Mouse (Mus musculus) cerebellum, postnatal 10 days (tissue): ENCODE results near the gene 1500009C09Rik.
"Not testable (repeated sequence)": the region's sequence is repeated elsewhere in the genome, so short reads cannot be mapped to it uniquely, and the experiment has no call there.

Source experiments
- DNase-seq, 2 experiments: peaks; one replicate each; pipeline ENCODE4 v3.0.0; 2021; ENCODE audit warnings: mixed read lengths in 2 of 2

1500009C09Rik gene

DNA sequence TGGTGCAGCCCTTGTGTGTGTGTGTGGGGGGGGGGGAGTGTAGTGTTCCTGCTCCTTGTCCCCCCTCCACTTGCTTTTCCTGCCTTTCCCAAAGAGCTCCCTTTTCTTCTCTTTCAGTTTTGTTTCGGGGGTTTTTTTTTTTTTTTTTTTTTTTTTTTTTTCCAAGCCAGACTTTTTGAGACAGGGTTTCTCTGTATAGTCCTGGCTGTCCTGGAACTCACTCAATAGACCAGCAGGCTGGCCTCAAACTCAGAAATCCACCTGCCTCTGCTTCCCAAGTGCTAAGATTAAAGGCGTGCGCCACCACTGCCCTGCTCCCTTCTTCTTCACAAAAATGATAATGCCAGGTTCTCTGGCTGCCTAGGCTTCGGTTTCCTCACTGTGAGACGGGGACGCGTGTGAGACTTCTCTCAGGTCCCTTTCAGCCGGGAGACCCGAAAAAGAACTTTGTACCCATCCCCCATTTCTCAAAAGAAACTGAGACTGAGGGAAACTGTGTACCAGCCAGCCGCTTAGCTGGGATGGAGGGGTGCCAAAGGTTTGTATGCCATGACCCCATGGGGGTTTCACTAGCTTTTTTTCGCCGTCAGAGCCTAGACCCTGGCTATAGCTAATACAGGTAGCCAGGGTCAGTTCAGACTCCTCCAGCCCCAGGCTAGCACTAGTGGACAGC lies 32.1 kb upstream of the 1500009C09Rik start:
- peak in 1 of 2 experiments; percentile 58 for DNase-seq

GRCm38 (mm10) chr15:82221104-82221860 lies 30.9 kb upstream of the 1500009C09Rik start:
- DNase-seq: peak in 1 of 2 experiments; percentile 53

DNA sequence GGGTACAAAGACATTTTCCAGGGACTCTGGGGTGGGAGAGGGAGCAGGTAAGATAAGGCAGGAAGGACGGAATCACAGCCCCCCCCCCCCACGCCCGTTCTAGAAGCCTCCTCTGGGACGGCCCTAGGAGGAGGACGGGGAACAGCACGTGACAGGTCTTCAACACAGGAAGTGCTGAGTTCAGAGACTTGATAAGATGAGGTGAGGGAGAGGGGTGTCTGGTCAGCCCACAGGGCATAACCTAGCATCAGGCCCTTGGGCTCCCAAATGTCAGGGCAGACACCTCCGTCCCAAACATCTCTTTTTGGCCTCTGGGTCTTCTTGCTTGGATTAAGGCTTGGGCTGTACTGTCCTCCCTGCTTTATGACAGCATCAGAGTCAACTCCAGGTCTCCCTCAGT lies 28.9 kb upstream of the 1500009C09Rik start:
- peak in 1 of 2 experiments; percentile 1 for DNase-seq

GRCm38 (mm10) chr15:82223657-82224601 lies 28.3 kb upstream of the 1500009C09Rik start, which contains the start of gene Tnfrsf13c:
TSS of gene Tnfrsf13c (minus strand) at chr15:82224369.
- DNase-seq: peak; percentile 73 to 77

GRCm38 (mm10) chr15:82224602-82225215 lies 27.5 kb upstream of the 1500009C09Rik start:
- DNase-seq: no peak

GRCm38 (mm10) chr15:82225769-82226168 lies 26.4 kb upstream of the 1500009C09Rik start:
- peak in 1 of 2 experiments; percentile 3 for DNase-seq

- no peak for DNase-seq
These were observed 22.6 kb upstream of the 1500009C09Rik start for GRCm38 (mm10) chr15:82229542-82230045.

GRCm38 (mm10) chr15:82230098-82230611 lies 22.0 kb upstream of the 1500009C09Rik start:
- peak in 1 of 2 experiments; percentile 9 for DNase-seq

GRCm38 (mm10) chr15:82231100-82231499 lies 21.1 kb upstream of the 1500009C09Rik start:
- peak in 1 of 2 experiments; percentile 10 for DNase-seq

- peak; percentile 90 to 93 for DNase-seq
These were observed 20.4 kb upstream of the 1500009C09Rik start for GRCm38 (mm10) chr15:82231591-82232378.

DNA sequence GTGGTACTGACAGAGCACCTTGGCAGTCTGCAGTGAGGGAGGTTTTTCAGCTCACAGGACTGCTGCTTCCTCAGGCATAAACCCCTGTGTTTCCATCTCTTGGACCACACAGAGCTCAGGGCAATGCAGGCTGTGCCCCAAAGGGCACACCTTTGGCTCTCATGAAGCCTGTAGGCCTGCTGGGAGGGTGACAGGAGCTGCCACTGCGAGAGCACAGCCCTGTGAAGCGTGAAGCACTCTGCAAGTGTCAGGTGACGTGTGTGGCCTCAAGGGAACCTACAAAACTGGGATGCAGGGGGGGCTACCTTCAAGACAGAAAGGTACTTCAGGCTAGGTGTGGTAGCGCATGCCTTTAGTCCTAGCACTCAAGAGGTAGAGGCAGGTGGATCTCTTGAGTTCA lies 19.5 kb upstream of the 1500009C09Rik start:
- no peak for DNase-seq

DNA sequence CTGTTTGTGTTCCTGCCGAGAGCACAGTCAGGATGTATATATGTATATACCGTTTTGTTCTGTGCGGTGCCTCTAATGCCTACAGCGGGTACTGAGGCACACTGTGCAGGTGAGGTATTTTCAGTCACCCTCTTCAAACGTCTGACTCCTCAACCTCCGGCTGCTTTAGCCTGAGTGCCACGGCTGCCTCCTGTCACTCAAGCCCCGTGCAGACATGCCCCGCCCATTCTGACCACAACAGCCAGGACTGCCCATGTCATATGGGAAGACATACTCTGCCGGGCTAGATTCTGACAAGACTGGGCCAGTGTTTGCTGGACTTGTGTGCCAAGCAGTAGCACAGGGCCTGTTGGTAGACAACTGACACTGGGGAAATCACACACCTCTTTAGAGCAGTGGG lies 16.5 kb upstream of the 1500009C09Rik start:
- DNase-seq: no peak

GRCm38 (mm10) chr15:82236565-82236964 lies 15.6 kb upstream of the 1500009C09Rik start:
- peak; percentile 92 to 94 for DNase-seq

DNA sequence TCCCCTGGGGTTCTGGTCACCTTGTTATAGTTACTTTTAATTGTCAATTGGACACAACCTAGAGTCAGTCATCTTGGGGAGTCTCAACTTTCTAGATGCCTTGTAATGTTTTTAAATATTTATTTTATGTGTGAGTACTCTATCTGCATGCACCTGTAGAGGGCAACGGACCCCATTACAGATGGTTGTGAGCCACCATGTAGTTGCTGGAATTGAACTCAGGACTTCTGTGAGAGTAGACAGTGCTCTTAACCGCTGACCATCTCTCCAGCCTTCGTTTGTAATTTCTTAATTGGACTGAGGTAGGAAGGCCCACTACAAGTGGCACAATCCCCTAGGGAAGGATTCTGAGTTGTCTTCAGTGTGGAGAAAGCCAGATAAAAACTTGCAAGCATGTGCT lies 8.9 kb upstream of the 1500009C09Rik start:
- no peak for DNase-seq

- no peak for DNase-seq
These were observed 8.5 kb upstream of the 1500009C09Rik start for GRCm38 (mm10) chr15:82243742-82244114.

GRCm38 (mm10) chr15:82244115-82244804 lies 7.9 kb upstream of the 1500009C09Rik start, which contains the start of gene Cenpm:
TSS of gene Cenpm (minus strand) at chr15:82244748.
- DNase-seq: peak; percentile 97

DNA sequence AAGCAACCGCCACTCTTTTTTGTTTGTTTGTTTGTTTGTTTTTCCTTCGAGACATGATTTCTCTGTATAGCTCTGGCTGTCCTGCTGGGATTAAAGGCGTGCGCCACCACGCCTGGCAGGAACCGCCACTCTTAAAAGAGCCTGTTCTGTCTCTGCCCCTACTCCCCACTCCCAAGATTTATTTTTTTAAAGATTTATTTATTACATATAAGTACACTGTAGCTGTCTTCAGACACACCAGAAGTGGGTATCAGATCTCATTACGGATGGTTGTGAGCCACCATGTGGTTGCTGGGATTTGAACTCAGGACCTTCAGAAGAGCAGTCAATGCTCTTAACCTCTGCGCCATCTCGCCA lies 7.4 kb upstream of the 1500009C09Rik start:
- DNase-seq: not testable (repeated sequence)

- no peak for DNase-seq
These were observed 4.9 kb upstream of the 1500009C09Rik start for GRCm38 (mm10) chr15:82247131-82247776.

DNA sequence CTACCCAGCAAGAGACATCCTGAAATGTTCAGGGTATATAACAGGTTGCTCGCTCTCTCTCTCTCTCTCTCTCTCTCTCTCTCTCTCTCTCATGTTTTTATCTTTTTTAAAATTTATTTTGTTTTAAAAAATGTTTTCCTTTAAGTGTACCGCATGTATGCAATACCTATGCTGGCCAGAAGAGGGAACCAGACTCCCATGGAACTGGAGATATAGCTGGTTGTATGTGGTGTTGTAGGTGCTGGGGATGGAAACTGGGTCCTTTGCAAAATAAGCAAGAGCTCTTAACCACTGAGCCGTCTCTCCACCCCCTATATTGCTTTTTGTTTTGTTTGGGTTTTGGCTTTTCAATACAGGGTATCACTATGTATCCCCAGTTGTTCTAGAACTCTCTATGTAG lies 618 bp upstream of the 1500009C09Rik start:
- peak; percentile 3 to 22 for DNase-seq

GRCm38 (mm10) chr15:82255248-82255647 lies 3.1 kb downstream of the 1500009C09Rik start:
- peak; percentile 45 to 67 for DNase-seq
